Mouse (Mus musculus) gastrocnemius, postnatal 14 days (tissue): ENCODE measurements around the gene Sgo1. TPM values are rescaled to one million over a fixed set of nuclear protein-coding genes. Genes with fewer than 3 reads are reported as not detected.
"Not testable (repeated sequence)": the region's sequence is repeated elsewhere in the genome, so short reads cannot be mapped to it uniquely, and the experiment has no call there.

Experiments
- DNase-seq: peaks from one replicate; pipeline ENCODE4 v3.0.0; 2021; ENCODE audit warnings: mixed read lengths
- intact Hi-C: fragments of 180-260 bp; cut with DNase I; formaldehyde crosslinking; loops from one replicate; pipeline ENCODE4 v1.15.1; 2025; ENCODE audit warnings: low total_unique reads
- long read RNA-seq, 2 experiments: library from polyadenylated mRNA; stranded (forward); transcript quantifications; one replicate each; pipeline ENCODE4 v2.0.0; 2021
- total RNA-seq, 2 experiments: library from RNA; stranded (reverse); gene quantifications; 2 replicates each; pipeline ENCODE4 v1.2.3; 2021

Sgo1 gene
- total RNA-seq = 1 to 10 TPM in 1 of 2 experiments, under 1 TPM in 1; 0.95 to 1.7 TPM
- long read RNA-seq, experiment 1 = 0 reads
- long read RNA-seq, experiment 2, partial matches to known transcripts = 0 of 1 reads
- long read RNA-seq, experiment 2, other reads (novel, unspliced or antisense) = 0 of 1 reads

GRCm38 (mm10) chr17:53688877-53689802, at the start of gene Sgo1:
Gene Sgo1, minus strand, starts transcription at chr17:53689333.
- intact Hi-C loops = no loop called here
- peak; percentile 97 for DNase-seq

GRCm38 (mm10) chr17:53718916-53719315, 29.8 kb upstream of the Sgo1 start:
- intact Hi-C loops = not testable (repeated sequence)

GRCm38 (mm10) chr17:53718474-53718873, 29.3 kb upstream of the Sgo1 start:
- intact Hi-C loops = no loop called here
- no peak for DNase-seq

More at GRCm38 (mm10) chr17:53718916-53719315, 29.8 kb upstream of the Sgo1 start:
- not testable (repeated sequence) for DNase-seq

GRCm38 (mm10) chr17:53715161-53715560, 26.0 kb upstream of the Sgo1 start:
- DNase-seq, intact Hi-C loops: not testable (repeated sequence)

GRCm38 (mm10) chr17:53714453-53714852, 25.3 kb upstream of the Sgo1 start:
- no peak for DNase-seq
- intact Hi-C loops = no loop called here

GRCm38 (mm10) chr17:53697521-53697920, 8.4 kb upstream of the Sgo1 start:
- DNase-seq, intact Hi-C loops: not testable (repeated sequence)

GRCm38 (mm10) chr17:53694039-53694438, 4.9 kb upstream of the Sgo1 start:
- intact Hi-C loops = no loop called here
- DNase-seq = peak; percentile 49

- intact Hi-C loops = no loop called here
- DNase-seq = no peak
Measured at GRCm38 (mm10) chr17:53689946-53690345, 813 bp upstream of the Sgo1 start.

- intact Hi-C loops = no loop called here
- no peak for DNase-seq
Measured at GRCm38 (mm10) chr17:53688321-53688720, 812 bp downstream of the Sgo1 start.

- no peak for DNase-seq
- intact Hi-C loops = no loop called here
Measured at GRCm38 (mm10) chr17:53678716-53679115, 10.4 kb downstream of the Sgo1 start.

GRCm38 (mm10) chr17:53670453-53670852, 18.7 kb downstream of the Sgo1 start:
- intact Hi-C loops = no loop called here
- DNase-seq = no peak

GRCm38 (mm10) chr17:53664703-53665382, 24.3 kb downstream of the Sgo1 start:
- DNase-seq = no peak
- intact Hi-C loops = loop anchor here (10.0 kb wide), 1 partner anchor 160 kb away; no protein-coding TSS in a partner anchor

GRCm38 (mm10) chr17:53664267-53664666, 24.9 kb downstream of the Sgo1 start:
- intact Hi-C loops = loop anchor here (10.0 kb wide), 1 partner anchor 159 kb away; no protein-coding TSS in a partner anchor
- DNase-seq = no peak

GRCm38 (mm10) chr17:53661056-53661840, 27.9 kb downstream of the Sgo1 start:
- intact Hi-C loops = loop anchor here (10.0 kb wide), 1 partner anchor 156 kb away; no protein-coding TSS in a partner anchor
- DNase-seq = no peak

- intact Hi-C loops = loop anchor here (10.0 kb wide), 1 partner anchor 155 kb away; no protein-coding TSS in a partner anchor
Measured at GRCm38 (mm10) chr17:53659738-53660137, 29.4 kb downstream of the Sgo1 start.

GRCm38 (mm10) chr17:53659230-53659629, 29.9 kb downstream of the Sgo1 start:
- intact Hi-C loops = no loop called here

More at GRCm38 (mm10) chr17:53659738-53660137, 29.4 kb downstream of the Sgo1 start:
- peak; percentile 27 for DNase-seq

GRCm38 (mm10) chr17:53658668-53659067, 30.5 kb downstream of the Sgo1 start:
- no peak for DNase-seq
- intact Hi-C loops = no loop called here

More at GRCm38 (mm10) chr17:53659230-53659629, 29.9 kb downstream of the Sgo1 start:
- no peak for DNase-seq

- DNase-seq, intact Hi-C loops: not testable (repeated sequence)
Measured at GRCm38 (mm10) chr17:53657391-53657790, 31.7 kb downstream of the Sgo1 start.

GRCm38 (mm10) chr17:53656369-53656860, 32.7 kb downstream of the Sgo1 start:
- no peak for DNase-seq
- intact Hi-C loops = no loop called here
